In the genomic region with DNA sequence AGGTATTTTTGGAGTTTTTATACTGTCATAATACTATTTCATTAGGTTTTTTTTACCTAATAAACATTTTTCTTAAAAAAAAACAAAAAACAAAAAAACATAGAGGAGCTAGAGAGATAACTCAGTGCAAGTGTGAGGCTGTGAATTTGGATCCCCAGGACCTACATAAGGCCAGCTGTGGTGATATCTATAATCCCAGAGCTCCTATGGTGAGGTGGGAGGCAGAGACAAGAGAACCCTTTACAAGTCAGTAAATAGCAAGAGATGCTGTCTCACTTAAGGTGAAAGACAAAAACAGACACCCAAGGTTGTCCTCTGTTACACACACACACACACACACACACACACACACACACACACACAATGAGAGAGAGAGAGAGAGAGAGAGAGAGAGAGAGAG, we compare ENCODE assay signal across 26 mouse cellular contexts. TPM values are rescaled to one million over a fixed set of nuclear protein-coding genes. Genes with fewer than 3 reads are reported as not detected.
DNase-seq lines count a peak whose midpoint lies in the region; ATAC-seq and TF ChIP-seq lines count a peak whose summit lies in the region.
"Had no signal": no experiment of that assay in that cellular context is flagged by ENCODE, and none has a peak within 500 bp of the region (broad histone marks: within the 10 kb centered on the region; RNA-seq: fewer than 3 reads in every experiment).

No protein-coding gene starts in this region.

- no peaks in the 10 kb centered on the region for H3K36me3 ChIP-seq in heart, embryonic 12.5 days
- H3K36me3 ChIP-seq in midbrain, embryonic 11.5 days (ENCODE audit: control insufficient read depth, insufficient read depth, low read length) = no peaks in the 10 kb centered on the region
- no peaks in the 10 kb centered on the region for H3K36me3 ChIP-seq in midbrain, embryonic 13.5 days
- no peaks in the 10 kb centered on the region for H3K36me3 ChIP-seq in liver, embryonic 14.5 days (replicated peaks; ENCODE audit: control insufficient read depth, insufficient read depth, low read depth)
- H3K36me3 ChIP-seq: embryonic facial prominence, embryonic 10.5 days; embryonic facial prominence, embryonic 13.5 days; forebrain, embryonic 12.5 days; forebrain, embryonic 15.5 days had no signal

- no peak for DNase-seq in heart, postnatal 14 days
- DNase-seq in midbrain, embryonic 11.5 days (ENCODE audit: low spot score, missing footprints) = peak; percentile 45
- no peak for DNase-seq in liver, embryonic 14.5 days (ENCODE audit: low read depth in 3 of 3, low spot score in 3 of 3)
- DNase-seq in gastrocnemius, postnatal 25 days = no peak
- DNase-seq: adrenal gland, adult 8-10 months; adrenal gland, postnatal 25 days; cerebellum, adult 11-12 months; cerebellum, adult 8-10 months; cerebellum, postnatal 10 days; cerebellum, postnatal 36 days; embryo, embryonic 11 days; gastrocnemius, postnatal 36 days; heart, adult 2 months; heart, postnatal 4 days had no signal

- no peak for TF ChIP-seq CTCF in liver, embryonic 14.5 days (IDR thresholded peaks at IDR 0.05; ENCODE audit: low read depth)

- H3K4me3 ChIP-seq in heart, embryonic 12.5 days = no peak overlapping the region
- H3K4me3 ChIP-seq in midbrain, embryonic 11.5 days (ENCODE audit: low read depth, low read length) = no peak overlapping the region
- no peak overlapping the region for H3K4me3 ChIP-seq in midbrain, embryonic 13.5 days (replicated peaks)
- H3K4me3 ChIP-seq in liver, embryonic 14.5 days (ENCODE audit: insufficient read depth in 1 of 2, low read depth in 2 of 2, low read length in 2 of 2) = no peak overlapping the region
- H3K4me3 ChIP-seq: embryonic facial prominence, embryonic 10.5 days; embryonic facial prominence, embryonic 13.5 days; erythroblast, embryonic 14.5 days; forebrain, embryonic 12.5 days; forebrain, embryonic 15.5 days; heart, adult 2 months had no signal

- H3K9ac ChIP-seq in heart, embryonic 12.5 days = no peak overlapping the region
- H3K9ac ChIP-seq in midbrain, embryonic 11.5 days (ENCODE audit: low read length) = no peak overlapping the region
- no peak overlapping the region for H3K9ac ChIP-seq in midbrain, embryonic 13.5 days (replicated peaks)
- no peak overlapping the region for H3K9ac ChIP-seq in liver, embryonic 14.5 days (replicated peaks)
- H3K9ac ChIP-seq: embryonic facial prominence, embryonic 13.5 days; forebrain, embryonic 12.5 days; forebrain, embryonic 15.5 days; hindbrain, embryonic 14.5 days had no signal

- intact Hi-C loops in heart, postnatal 14 days (cut with DNase I) = no loop called here

- no peak overlapping the region for H3K4me2 ChIP-seq in heart, embryonic 12.5 days
- H3K4me2 ChIP-seq in midbrain, embryonic 11.5 days = no peak overlapping the region
- no peak overlapping the region for H3K4me2 ChIP-seq in midbrain, embryonic 13.5 days (replicated peaks)
- H3K4me2 ChIP-seq in liver, embryonic 14.5 days (ENCODE audit: low read depth) = no peak overlapping the region
- H3K4me2 ChIP-seq: embryonic facial prominence, embryonic 13.5 days; forebrain, embryonic 12.5 days; forebrain, embryonic 15.5 days; hindbrain, embryonic 14.5 days had no signal

- H3K27ac ChIP-seq in heart, embryonic 12.5 days (ENCODE audit: poor library complexity, severe bottlenecking) = no peak overlapping the region
- H3K27ac ChIP-seq in midbrain, embryonic 11.5 days (ENCODE audit: low read depth, low read length) = no peak overlapping the region
- H3K27ac ChIP-seq in midbrain, embryonic 13.5 days = no peak overlapping the region
- no peak overlapping the region for H3K27ac ChIP-seq in liver, embryonic 14.5 days
- H3K27ac ChIP-seq: embryonic facial prominence, embryonic 10.5 days; embryonic facial prominence, embryonic 13.5 days; forebrain, embryonic 12.5 days; forebrain, embryonic 15.5 days; heart, adult 2 months; hindbrain, embryonic 14.5 days; hindbrain, postnatal 0 days had no signal

- H3K9me3 ChIP-seq in heart, embryonic 12.5 days (replicated peaks) = 0 out of 2 replicates have a peak, but pooled peaks cover 3% of the 10 kb centered on the region
- H3K9me3 ChIP-seq in midbrain, embryonic 11.5 days (ENCODE audit: control insufficient read depth, low read length) = no peaks in the 10 kb centered on the region
- no peaks in the 10 kb centered on the region for H3K9me3 ChIP-seq in midbrain, embryonic 13.5 days
- H3K9me3 ChIP-seq in liver, embryonic 14.5 days (ENCODE audit: control insufficient read depth, low read length) = no peaks in the 10 kb centered on the region
- H3K9me3 ChIP-seq: embryonic facial prominence, embryonic 10.5 days; embryonic facial prominence, embryonic 13.5 days; forebrain, embryonic 12.5 days; forebrain, embryonic 15.5 days had no signal

- H3K27me3 ChIP-seq in heart, embryonic 12.5 days (replicated peaks) = no peaks in the 10 kb centered on the region
- no peaks in the 10 kb centered on the region for H3K27me3 ChIP-seq in midbrain, embryonic 11.5 days (ENCODE audit: control insufficient read depth, insufficient read depth, low read length)
- H3K27me3 ChIP-seq in midbrain, embryonic 13.5 days = no peaks in the 10 kb centered on the region
- no peaks in the 10 kb centered on the region for H3K27me3 ChIP-seq in liver, embryonic 14.5 days (ENCODE audit: control insufficient read depth, insufficient read depth, low read length)
- H3K27me3 ChIP-seq: embryonic facial prominence, embryonic 13.5 days; forebrain, embryonic 12.5 days; forebrain, embryonic 15.5 days had no signal

- peaks cover 5% of the 10 kb centered on the region; the same call in 1 of the 2 replicates for H3K4me1 ChIP-seq in heart, embryonic 12.5 days (replicated peaks)
- H3K4me1 ChIP-seq in midbrain, embryonic 11.5 days (ENCODE audit: control insufficient read depth, insufficient read depth, low read length) = no peaks in the 10 kb centered on the region
- H3K4me1 ChIP-seq in midbrain, embryonic 13.5 days (replicated peaks) = no peaks in the 10 kb centered on the region
- H3K4me1 ChIP-seq in liver, embryonic 14.5 days (replicated peaks; ENCODE audit: control insufficient read depth in 2 of 2, insufficient read depth in 2 of 2, low read length in 1 of 2) = peaks cover 33 to 43% of the 10 kb centered on the region in 2 experiments
- H3K4me1 ChIP-seq: embryonic facial prominence, embryonic 10.5 days; embryonic facial prominence, embryonic 13.5 days; forebrain, embryonic 12.5 days; forebrain, embryonic 15.5 days had no signal

- peak; percentile 59; the same call in 1 of the 2 replicates for TF ChIP-seq EP300 in liver, embryonic 14.5 days (IDR thresholded peaks at IDR 0.05; ENCODE audit: low read depth)

- 0 out of 2 replicates have a peak, but pooled peaks have one; percentile 33 for ATAC-seq in heart, embryonic 12.5 days (ENCODE audit: insufficient number of reproducible peaks, low FRiP score)
- ATAC-seq in midbrain, embryonic 11.5 days (ENCODE audit: low FRiP score) = no peak
- ATAC-seq in midbrain, embryonic 13.5 days = no peak
- no peak for ATAC-seq in liver, embryonic 14.5 days (ENCODE audit: insufficient read depth)
- ATAC-seq: activated CD4-positive, CD25-positive, alpha-beta regulatory T cell, adult 4 months; CD4-positive, CD25-positive, alpha-beta regulatory T cell, adult 4 months; forebrain, embryonic 15.5 days; hindbrain, postnatal 0 days; inflammation-experienced regulatory T-cells, adult 6 months had no signal

RNA-seq across cellular contexts. Expression of gene Fads1, which starts 13.5 kb away (rescaled TPM):
- 72.1 and 75.0 TPM in 2 replicates for polyA plus RNA-seq in heart, embryonic 12.5 days (2016; fragmentation: Nextera tagmentation; extraction: Ambion mirVana)
- total RNA-seq in heart, postnatal 14 days (2021) = 10 to 100 TPM; 23.4 to 23.5 TPM
- polyA plus RNA-seq in midbrain, embryonic 11.5 days (2014; fragmentation: Nextera tagmentation; extraction: Ambion mirVana) = 152 and 155 TPM in 2 replicates
- polyA plus RNA-seq in midbrain, embryonic 13.5 days (2015; fragmentation: Nextera tagmentation; extraction: Ambion mirVana) = 173 and 178 TPM in 2 replicates
- 27.3 and 32.1 TPM in 2 replicates for polyA plus RNA-seq in liver, embryonic 14.5 days (2012; rRNA removed)
- 45.2 and 50.5 TPM in 2 replicates for polyA plus RNA-seq in liver, embryonic 14.5 days (2014; fragmentation: Nextera tagmentation; extraction: Ambion mirVana)
- 1 to 10 TPM; 6.9 to 8.2 TPM for total RNA-seq in gastrocnemius, postnatal 25 days (2021)

RNA-seq across cellular contexts. Expression of gene Tmem258, which starts 34.6 kb away (rescaled TPM):
- 389 TPM in 2 replicates for polyA plus RNA-seq in heart, embryonic 12.5 days (2016; fragmentation: Nextera tagmentation; extraction: Ambion mirVana)
- total RNA-seq in heart, postnatal 14 days (2021) = 100 to 1,000 TPM; 149 to 153 TPM
- 334 and 352 TPM in 2 replicates for polyA plus RNA-seq in midbrain, embryonic 11.5 days (2014; fragmentation: Nextera tagmentation; extraction: Ambion mirVana)
- 386 and 396 TPM in 2 replicates for polyA plus RNA-seq in midbrain, embryonic 13.5 days (2015; fragmentation: Nextera tagmentation; extraction: Ambion mirVana)
- 78.6 and 107 TPM in 2 replicates for polyA plus RNA-seq in liver, embryonic 14.5 days (2012; rRNA removed)
- polyA plus RNA-seq in liver, embryonic 14.5 days (2014; fragmentation: Nextera tagmentation; extraction: Ambion mirVana) = 397 and 402 TPM in 2 replicates
- 10 to 100 TPM; 81.8 to 94.5 TPM for total RNA-seq in gastrocnemius, postnatal 25 days (2021)

RNA-seq across cellular contexts. Expression of gene Fen1, which starts 34.8 kb away (rescaled TPM):
- 59.2 and 59.3 TPM in 2 replicates for polyA plus RNA-seq in heart, embryonic 12.5 days (2016; fragmentation: Nextera tagmentation; extraction: Ambion mirVana)
- total RNA-seq in heart, postnatal 14 days (2021) = 1 to 10 TPM; 5.4 to 8.1 TPM
- 121 and 128 TPM in 2 replicates for polyA plus RNA-seq in midbrain, embryonic 11.5 days (2014; fragmentation: Nextera tagmentation; extraction: Ambion mirVana)
- 47.9 and 49.6 TPM in 2 replicates for polyA plus RNA-seq in midbrain, embryonic 13.5 days (2015; fragmentation: Nextera tagmentation; extraction: Ambion mirVana)
- 53.1 and 75.8 TPM in 2 replicates for polyA plus RNA-seq in liver, embryonic 14.5 days (2012; rRNA removed)
- polyA plus RNA-seq in liver, embryonic 14.5 days (2014; fragmentation: Nextera tagmentation; extraction: Ambion mirVana) = 131 and 145 TPM in 2 replicates
- 1 to 10 TPM; 2.9 to 3.7 TPM for total RNA-seq in gastrocnemius, postnatal 25 days (2021)
